Mouse (Mus musculus) forebrain, embryonic 14.5 days (tissue): ENCODE data around the gene Elmo3. TPM values are rescaled to one million over a fixed set of nuclear protein-coding genes. Genes with fewer than 3 reads are reported as not detected.

Source experiments
- ATAC-seq: fragments of 200-750 bp; cut with Nextera tagmentation; 2 replicates; pipeline ENCODE4 v1.8.0; 2017; ENCODE audit warnings: mild to moderate bottlenecking, moderate library complexity
- DNase-seq: peaks from one replicate; pipeline ENCODE4 v3.0.0-alpha.2; 2015; ENCODE audit warnings: low spot score
- H3K27ac ChIP-seq: fragments of 300-500 bp; sonication (generic); 2 replicates; pipeline ENCODE4 v1.5.1; 2014; ENCODE audit warnings: low read depth, mild to moderate bottlenecking, control low read depth, low read length, moderate library complexity
- H3K27me3 ChIP-seq: fragments of 300-500 bp; sonication (generic); replicated peaks from 2 replicates; pipeline ENCODE4 v1.6.1; 2014; ENCODE audit warnings: low read length, control low read depth, mixed read lengths; ENCODE audit not compliant: control insufficient read depth, insufficient read depth
- H3K36me3 ChIP-seq: fragments of 300-500 bp; sonication (generic); 2 replicates; pipeline ENCODE4 v1.6.1; 2014; ENCODE audit warnings: low read length, control low read depth; ENCODE audit not compliant: control insufficient read depth, insufficient read depth
- H3K4me1 ChIP-seq: fragments of 300-500 bp; sonication (generic); 2 replicates; pipeline ENCODE4 v1.6.1; 2014; ENCODE audit warnings: antibody characterized with exemption, low read length, control low read depth; ENCODE audit not compliant: control insufficient read depth, insufficient read depth
- H3K4me2 ChIP-seq: fragments of 300-500 bp; sonication (generic); 2 replicates; pipeline ENCODE4 v1.6.1; 2014; ENCODE audit warnings: mild to moderate bottlenecking, control low read depth, low read length
- H3K4me3 ChIP-seq: fragments of 300-500 bp; sonication (generic); 2 replicates; pipeline ENCODE4 v1.5.1; 2014; ENCODE audit warnings: low read depth, low read length, control low read depth
- H3K9ac ChIP-seq: fragments of 300-500 bp; sonication (generic); 2 replicates; pipeline ENCODE4 v1.6.1; 2014; ENCODE audit warnings: mild to moderate bottlenecking, low read length, control low read depth, moderate library complexity
- H3K9me3 ChIP-seq: fragments of 300-500 bp; sonication (generic); replicated peaks from 2 replicates; pipeline ENCODE4 v1.6.1; 2016; ENCODE audit warnings: low read length, control low read depth, mixed read lengths; ENCODE audit not compliant: control insufficient read depth
- WGBS: fragments of 180-500 bp; shearing (Covaris S2); extraction: QIAGEN DNeasy Blood & Tissue Kit; methylation state at CpG from one replicate; pipeline ENCODE4 v1.1.7; 2014; 5-methylcytosine and 5-hydroxymethylcytosine counted together
- polyA plus RNA-seq: library from polyadenylated mRNA; unstranded; fragments of >200 nt; fragmentation: Nextera tagmentation; extraction: Ambion mirVana; gene quantifications from 2 replicates; pipeline ENCODE4 v1.2.1, GENCODE M21; 2014

Elmo3 gene
- polyA plus RNA-seq, 1 experiment from 2014 or later: 0.70 TPM

- ATAC-seq: no peak
These were observed 1.5 kb upstream of the Elmo3 start for GRCm38 (mm10) chr8:105303874-105304273.

GRCm38 (mm10) chr8:105304325-105305210 lies 833 bp upstream of the Elmo3 start:
- Histone ChIP-seq H3K36me3 (peaks cover 82% of the 10 kb centered on the region), H3K4me2 (no peak overlapping the region), H3K4me3 (no peak overlapping the region), H3K9me3 (no peaks in the 10 kb centered on the region), H3K9ac (no peak overlapping the region), H3K27ac (peak overlapping the region; percentile 5; the same call in 1 of the 2 replicates), H3K27me3 (no peaks in the 10 kb centered on the region), H3K4me1 (0 out of 2 replicates have a peak, but pooled peaks cover 3% of the 10 kb centered on the region)
- peak; percentile 20 for DNase-seq
- 67% methylated on average over 9 of the region's 9 CpGs for WGBS
- ATAC-seq: peak; percentile 12

More at GRCm38 (mm10) chr8:105303874-105304273, 1.5 kb upstream of the Elmo3 start:
- H3K4me2 ChIP-seq: no peak overlapping the region
- H3K4me3 ChIP-seq: no peak overlapping the region
- no peak overlapping the region for H3K27ac ChIP-seq
- H3K4me1 ChIP-seq: peaks cover 5% of the 10 kb centered on the region
- H3K9ac ChIP-seq: no peak overlapping the region
- DNase-seq: no peak
- H3K9me3 ChIP-seq: no peaks in the 10 kb centered on the region
- no peaks in the 10 kb centered on the region for H3K27me3 ChIP-seq
- peaks cover 81% of the 10 kb centered on the region for H3K36me3 ChIP-seq
- 84% methylated on average over 9 of the region's 9 CpGs for WGBS

GRCm38 (mm10) chr8:105306146-105306691 lies 818 bp downstream of the Elmo3 start:
- no peaks in the 10 kb centered on the region for H3K9me3 ChIP-seq
- H3K27me3 ChIP-seq: no peaks in the 10 kb centered on the region
- no peak overlapping the region; the same call in 1 of the 2 replicates for H3K9ac ChIP-seq
- no peak overlapping the region for H3K27ac ChIP-seq
- peaks cover 69% of the 10 kb centered on the region for H3K36me3 ChIP-seq
- H3K4me1 ChIP-seq: 0 out of 2 replicates have a peak, but pooled peaks cover 3% of the 10 kb centered on the region
- H3K4me2 ChIP-seq: peak overlapping the region; percentile 36
- WGBS: 74% methylated on average over 5 of the region's 5 CpGs
- DNase-seq (no peak), ATAC-seq (0 out of 2 replicates have a peak, but pooled peaks have one; percentile 6)
- H3K4me3 ChIP-seq: no peak overlapping the region

GRCm38 (mm10) chr8:105307670-105308069 lies 2.3 kb downstream of the Elmo3 start:
- Histone ChIP-seq H3K9ac (no peak overlapping the region), H3K27me3 (no peaks in the 10 kb centered on the region), H3K9me3 (no peaks in the 10 kb centered on the region), H3K4me3 (no peak overlapping the region), H3K4me2 (no peak overlapping the region), H3K36me3 (peaks cover 66% of the 10 kb centered on the region), H3K4me1 (0 out of 2 replicates have a peak, but pooled peaks cover 3% of the 10 kb centered on the region), H3K27ac (no peak overlapping the region)
- WGBS: 95% methylated on average over 13 of the region's 13 CpGs
- ATAC-seq (no peak), DNase-seq (no peak)

GRCm38 (mm10) chr8:105308428-105308827 lies 3.0 kb downstream of the Elmo3 start:
- no peak overlapping the region for H3K27ac ChIP-seq
- DNase-seq (no peak), ATAC-seq (no peak)
- H3K4me1 ChIP-seq: 0 out of 2 replicates have a peak, but pooled peaks cover 3% of the 10 kb centered on the region
- H3K9ac ChIP-seq: no peak overlapping the region
- no peaks in the 10 kb centered on the region for H3K9me3 ChIP-seq
- 96% methylated on average over 10 of the region's 10 CpGs for WGBS
- H3K4me2 ChIP-seq: no peak overlapping the region
- peaks cover 66% of the 10 kb centered on the region for H3K36me3 ChIP-seq
- no peaks in the 10 kb centered on the region for H3K27me3 ChIP-seq
- H3K4me3 ChIP-seq: no peak overlapping the region

GRCm38 (mm10) chr8:105309142-105309847 lies 3.9 kb downstream of the Elmo3 start:
- H3K4me3 ChIP-seq: no peak overlapping the region
- no peak overlapping the region for H3K9ac ChIP-seq
- no peak overlapping the region for H3K4me2 ChIP-seq
- DNase-seq: no peak
- H3K9me3 ChIP-seq: no peaks in the 10 kb centered on the region
- H3K4me1 ChIP-seq: 0 out of 2 replicates have a peak, but pooled peaks cover 3% of the 10 kb centered on the region
- H3K36me3 ChIP-seq: peaks cover 68% of the 10 kb centered on the region
- no peak for ATAC-seq
- WGBS: 81% methylated on average over 15 of the region's 15 CpGs
- H3K27me3 ChIP-seq: no peaks in the 10 kb centered on the region
- H3K27ac ChIP-seq: no peak overlapping the region

GRCm38 (mm10) chr8:105310118-105310517 lies 4.7 kb downstream of the Elmo3 start:
- 86% methylated on average over 8 of the region's 8 CpGs for WGBS
- H3K9me3 ChIP-seq: no peaks in the 10 kb centered on the region
- no peak overlapping the region for H3K9ac ChIP-seq
- ATAC-seq (no peak), DNase-seq (no peak)
- H3K4me2 ChIP-seq: no peak overlapping the region
- no peak overlapping the region for H3K4me3 ChIP-seq
- peaks cover 69% of the 10 kb centered on the region for H3K36me3 ChIP-seq
- no peaks in the 10 kb centered on the region for H3K27me3 ChIP-seq
- no peak overlapping the region for H3K27ac ChIP-seq
- 0 out of 2 replicates have a peak, but pooled peaks cover 3% of the 10 kb centered on the region for H3K4me1 ChIP-seq

GRCm38 (mm10) chr8:105311718-105312117 lies 6.3 kb downstream of the Elmo3 start:
- no peaks in the 10 kb centered on the region for H3K9me3 ChIP-seq
- H3K4me3 ChIP-seq: no peak overlapping the region
- H3K36me3 ChIP-seq: peaks cover 79% of the 10 kb centered on the region
- ATAC-seq (no peak), DNase-seq (no peak)
- H3K27me3 ChIP-seq: no peaks in the 10 kb centered on the region
- H3K27ac ChIP-seq: no peak overlapping the region
- 83% methylated on average over 1 of the region's 1 CpGs for WGBS
- H3K4me1 ChIP-seq: no peaks in the 10 kb centered on the region
- no peak overlapping the region for H3K9ac ChIP-seq
- H3K4me2 ChIP-seq: no peak overlapping the region
